Mouse (Mus musculus): ENCODE results near the gene Nudcd3.

Gene Nudcd3

GRCm38 (mm10) chr11:6178673-6179166 lies 21.5 kb downstream of the Nudcd3 start:
- no peak for DNase-seq (ENCODE audit: low spot score in 2 of 2)

GRCm38 (mm10) chr11:6177781-6178420 lies 22.3 kb downstream of the Nudcd3 start:
- DNase-seq (ENCODE audit: low spot score in 2 of 2): no peak

GRCm38 (mm10) chr11:6175506-6175905 lies 24.7 kb downstream of the Nudcd3 start:
- no peak for DNase-seq (ENCODE audit: low spot score in 2 of 2)

- DNase-seq (ENCODE audit: low spot score in 2 of 2): no peak
Observed at GRCm38 (mm10) chr11:6174719-6175118, 25.5 kb downstream of the Nudcd3 start.

- DNase-seq (ENCODE audit: low spot score in 2 of 2): no peak
Observed at GRCm38 (mm10) chr11:6169041-6169663, 31.1 kb downstream of the Nudcd3 start.

- DNase-seq (ENCODE audit: low spot score in 2 of 2): no peak
Observed at GRCm38 (mm10) chr11:6166351-6166750, 33.9 kb downstream of the Nudcd3 start.

GRCm38 (mm10) chr11:6165391-6166081 lies 34.7 kb downstream of the Nudcd3 start:
- DNase-seq (ENCODE audit: low spot score in 2 of 2): no peak

GRCm38 (mm10) chr11:6164781-6165180 lies 35.4 kb downstream of the Nudcd3 start:
- no peak for DNase-seq (ENCODE audit: low spot score in 2 of 2)

- DNase-seq (ENCODE audit: low spot score in 2 of 2): no peak
Observed at GRCm38 (mm10) chr11:6163706-6164105, 36.5 kb downstream of the Nudcd3 start.

GRCm38 (mm10) chr11:6163062-6163461 lies 37.2 kb downstream of the Nudcd3 start:
- DNase-seq (ENCODE audit: low spot score in 2 of 2): no peak

- DNase-seq (ENCODE audit: low spot score in 2 of 2): no peak
Observed at GRCm38 (mm10) chr11:6161549-6161948, 38.7 kb downstream of the Nudcd3 start.

GRCm38 (mm10) chr11:6160663-6161271 lies 39.4 kb downstream of the Nudcd3 start:
- no peak for DNase-seq (ENCODE audit: low spot score in 2 of 2)

GRCm38 (mm10) chr11:6159704-6160275 lies 40.4 kb downstream of the Nudcd3 start:
- DNase-seq (ENCODE audit: low spot score in 2 of 2): no peak

- no peak for DNase-seq (ENCODE audit: low spot score in 2 of 2)
Observed at GRCm38 (mm10) chr11:6158515-6158914, 41.7 kb downstream of the Nudcd3 start.

GRCm38 (mm10) chr11:6157119-6157518 lies 43.1 kb downstream of the Nudcd3 start:
- DNase-seq (ENCODE audit: low spot score in 2 of 2): no peak

- DNase-seq (ENCODE audit: low spot score in 2 of 2): no peak
Observed at GRCm38 (mm10) chr11:6156651-6157050, 43.6 kb downstream of the Nudcd3 start.

- no peak for DNase-seq (ENCODE audit: low spot score in 2 of 2)
Observed at GRCm38 (mm10) chr11:6154211-6154701, 46.0 kb downstream of the Nudcd3 start.

- DNase-seq (ENCODE audit: low spot score in 2 of 2): no peak
Observed at GRCm38 (mm10) chr11:6152864-6153263, 47.4 kb downstream of the Nudcd3 start.

GRCm38 (mm10) chr11:6138233-6138950 lies 61.8 kb downstream of the Nudcd3 start:
- DNase-seq (ENCODE audit: low spot score in 2 of 2): no peak

GRCm38 (mm10) chr11:6132886-6133285 lies 67.3 kb downstream of the Nudcd3 start:
- no peak for DNase-seq (ENCODE audit: low spot score in 2 of 2)

- DNase-seq (ENCODE audit: low spot score in 2 of 2): no peak
Observed at GRCm38 (mm10) chr11:6130578-6130977, 69.6 kb downstream of the Nudcd3 start.
